Mouse (Mus musculus) layer of hippocampus, adult 11-12 months (tissue): ENCODE data around the gene Nmur2.

Source experiments
- DNase-seq: peaks from one replicate; pipeline ENCODE4 v3.0.0; 2022; ENCODE audit warnings: low spot score

Gene Nmur2

DNA sequence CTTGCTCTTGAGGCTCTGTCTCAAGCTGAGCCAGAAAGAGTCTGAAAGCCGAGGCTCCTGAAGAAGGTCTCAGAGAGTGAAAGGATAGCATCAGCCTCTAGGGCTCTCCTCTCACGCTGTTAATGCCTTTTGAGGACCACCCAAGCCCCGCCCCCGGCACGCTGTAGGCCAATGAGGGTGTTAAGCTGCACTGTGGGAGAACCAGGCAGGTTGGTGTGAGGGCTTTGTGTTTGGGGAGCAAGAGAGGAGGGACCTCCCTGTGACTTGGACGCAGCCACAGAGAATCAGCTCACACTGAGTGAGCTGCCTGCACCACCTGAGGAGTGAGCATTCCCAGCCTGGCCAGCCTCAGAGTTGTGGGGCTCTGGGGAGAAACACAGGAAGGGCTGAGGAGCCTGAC is at the start of gene Nmur2:
Gene Nmur2, minus strand, starts transcription at position 94 of the 400 bp plus-strand sequence.
- DNase-seq = no peak

DNA sequence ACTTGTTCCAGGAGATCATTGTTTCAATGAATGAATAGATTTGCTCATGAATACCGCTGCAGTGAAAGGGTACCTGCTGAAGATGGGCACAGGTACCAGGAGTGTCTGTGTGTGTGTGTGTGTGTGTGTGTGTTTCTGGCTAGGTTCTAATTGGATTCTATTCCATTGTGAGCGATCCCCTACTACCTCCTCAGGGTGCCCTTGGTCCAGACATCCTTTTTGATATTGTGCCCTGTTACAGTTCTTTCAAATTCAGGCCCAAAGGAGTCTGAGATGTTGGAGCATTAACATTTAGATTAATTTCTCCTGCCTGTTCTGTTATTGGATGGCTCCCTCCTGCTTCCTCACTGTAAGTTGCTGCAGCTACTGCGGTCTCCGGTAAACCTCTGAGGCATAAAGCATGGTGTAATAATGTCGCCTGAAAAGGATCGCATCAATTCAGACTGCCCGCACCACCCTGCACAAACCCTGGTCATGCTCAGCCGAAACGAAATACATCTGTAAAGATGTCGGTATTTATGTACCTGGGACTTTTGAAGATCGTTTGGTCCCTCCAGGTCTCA is 48.4 kb upstream of the Nmur2 start:
- no peak for DNase-seq

DNA sequence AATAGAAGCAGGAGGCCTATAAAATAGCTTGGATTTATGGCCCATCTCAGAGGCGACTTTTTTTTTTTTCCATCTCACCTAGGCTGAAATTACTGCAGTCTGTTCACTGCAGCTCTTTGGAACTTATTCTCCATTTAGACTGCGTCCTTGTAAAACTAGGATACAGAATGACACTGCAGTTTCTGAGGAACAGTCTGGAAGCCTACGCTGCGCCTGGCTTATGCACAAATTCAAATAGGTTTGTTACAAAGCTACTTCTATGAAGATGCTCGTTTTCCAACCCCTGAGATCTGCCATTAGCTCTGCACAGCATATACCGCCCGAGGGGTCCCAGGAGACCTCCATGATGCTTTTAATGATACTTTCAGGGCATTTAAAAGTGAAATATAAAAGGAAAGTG is 31.3 kb upstream of the Nmur2 start:
- peak; percentile 30 for DNase-seq

DNA sequence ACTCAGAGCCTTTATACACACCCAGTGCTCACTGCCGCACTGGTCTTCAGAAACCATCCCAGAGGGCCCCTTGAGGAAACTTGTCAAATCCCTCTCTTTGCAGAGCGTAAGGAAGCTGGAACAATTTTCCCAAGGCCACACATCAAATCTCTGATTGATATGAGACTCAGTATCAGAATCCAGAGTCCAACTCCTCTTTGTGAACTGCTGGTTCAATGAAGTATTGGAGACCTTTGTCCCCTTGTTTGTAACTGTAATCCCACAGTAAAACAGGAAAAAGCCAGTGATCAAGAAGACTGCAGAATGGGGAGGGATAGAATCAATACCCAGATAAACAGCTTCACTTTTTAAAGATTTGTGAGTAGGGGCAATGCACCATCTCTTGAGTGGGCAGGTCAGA is 28.8 kb upstream of the Nmur2 start:
- DNase-seq = no peak

DNA sequence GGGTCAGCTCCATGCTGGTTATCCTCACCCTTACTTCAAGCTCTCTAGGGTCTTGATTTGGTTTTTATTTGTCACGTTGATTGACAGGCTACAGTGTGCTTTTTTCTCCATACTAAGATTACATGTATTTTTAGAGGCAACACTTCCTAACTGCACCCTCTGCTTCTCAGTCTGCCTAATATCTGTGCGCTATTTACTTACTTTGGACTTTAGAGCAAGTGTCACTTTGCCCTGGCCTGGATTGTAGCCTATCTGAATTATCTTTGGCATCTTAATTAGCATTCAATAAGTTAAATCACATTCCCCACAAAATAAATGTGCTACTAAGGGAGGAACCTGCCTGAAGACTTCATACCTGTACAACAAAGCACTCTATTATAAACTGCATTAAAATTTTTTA is 24.3 kb upstream of the Nmur2 start:
- DNase-seq = no peak

DNA sequence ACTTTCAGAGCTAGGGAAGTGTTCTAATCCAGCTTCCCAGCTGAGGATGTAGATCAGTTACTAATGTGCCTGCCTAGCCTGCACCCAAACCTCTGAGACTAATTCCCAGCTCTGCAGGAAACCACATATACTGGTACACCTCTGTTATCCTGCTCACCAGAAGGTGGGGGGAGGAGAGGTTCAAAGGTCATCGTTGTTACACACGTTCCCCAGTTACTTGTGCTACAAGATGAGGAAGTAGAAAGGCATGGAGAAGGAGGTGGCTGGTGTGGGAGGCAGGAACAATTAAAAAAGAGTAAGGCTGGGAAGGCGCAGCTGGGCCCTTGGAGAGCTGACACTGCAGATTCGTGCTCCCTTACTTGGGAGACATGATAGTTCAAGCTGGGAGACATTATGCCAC is 23.8 kb upstream of the Nmur2 start:
- DNase-seq = no peak

DNA sequence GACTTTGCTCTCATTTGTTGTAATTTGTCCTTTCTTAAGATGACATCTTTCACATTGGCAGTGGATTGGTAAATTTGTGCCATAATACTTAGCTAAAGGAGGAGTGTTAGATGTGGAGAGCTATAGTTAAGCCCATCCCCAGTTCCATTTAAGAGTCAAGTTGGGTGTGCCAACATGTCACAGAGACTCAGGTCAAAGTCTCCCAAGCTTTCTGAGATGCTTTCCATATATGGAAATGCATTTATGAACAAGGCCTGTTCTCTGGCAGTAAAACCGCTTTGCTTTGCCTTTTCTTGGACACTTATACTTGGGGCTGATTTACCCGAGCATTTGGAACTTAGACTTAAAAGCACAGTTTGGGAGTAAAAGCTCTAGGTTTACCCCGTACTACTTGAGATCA is 18.4 kb upstream of the Nmur2 start:
- no peak for DNase-seq

DNA sequence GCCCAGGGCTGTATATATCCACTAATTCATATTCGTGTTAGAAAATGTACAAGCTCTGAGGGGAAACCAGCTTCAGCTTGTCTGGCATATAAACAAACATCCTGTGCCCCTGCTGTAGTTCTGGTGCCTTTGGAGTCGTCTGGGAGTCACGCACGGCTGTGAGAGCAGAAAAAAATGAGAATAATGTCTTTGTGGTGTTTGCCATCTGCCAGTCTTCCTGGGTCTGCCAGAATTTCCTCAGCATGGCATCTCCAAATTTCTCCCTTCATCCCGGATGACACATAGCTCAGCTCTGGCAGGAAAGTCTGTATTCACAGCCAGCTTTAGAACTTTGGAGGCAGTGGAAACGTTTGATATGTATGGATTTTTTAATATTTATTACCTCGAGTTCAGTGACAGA is 13.6 kb upstream of the Nmur2 start:
- peak; percentile 17 for DNase-seq

DNA sequence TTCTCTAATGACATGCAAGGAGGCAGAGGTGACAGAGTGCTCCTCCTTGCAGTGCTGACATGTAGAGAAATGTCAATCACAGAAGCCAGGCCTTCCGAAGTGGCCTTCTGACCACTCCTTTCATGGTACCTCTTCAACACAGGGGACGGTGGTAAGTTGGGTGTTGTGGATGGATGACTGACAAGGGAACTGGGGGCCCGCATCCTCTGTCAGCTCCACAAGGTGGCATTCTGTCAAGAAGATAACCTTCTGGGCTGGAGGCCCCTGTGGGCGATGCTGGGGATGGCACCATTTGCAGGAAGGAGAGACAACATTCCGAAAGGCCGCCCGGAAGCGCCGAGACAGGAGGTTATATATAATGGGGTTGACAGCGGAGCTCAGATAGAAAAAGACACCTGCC is 14.0 kb downstream of the Nmur2 start:
- DNase-seq = no peak

DNA sequence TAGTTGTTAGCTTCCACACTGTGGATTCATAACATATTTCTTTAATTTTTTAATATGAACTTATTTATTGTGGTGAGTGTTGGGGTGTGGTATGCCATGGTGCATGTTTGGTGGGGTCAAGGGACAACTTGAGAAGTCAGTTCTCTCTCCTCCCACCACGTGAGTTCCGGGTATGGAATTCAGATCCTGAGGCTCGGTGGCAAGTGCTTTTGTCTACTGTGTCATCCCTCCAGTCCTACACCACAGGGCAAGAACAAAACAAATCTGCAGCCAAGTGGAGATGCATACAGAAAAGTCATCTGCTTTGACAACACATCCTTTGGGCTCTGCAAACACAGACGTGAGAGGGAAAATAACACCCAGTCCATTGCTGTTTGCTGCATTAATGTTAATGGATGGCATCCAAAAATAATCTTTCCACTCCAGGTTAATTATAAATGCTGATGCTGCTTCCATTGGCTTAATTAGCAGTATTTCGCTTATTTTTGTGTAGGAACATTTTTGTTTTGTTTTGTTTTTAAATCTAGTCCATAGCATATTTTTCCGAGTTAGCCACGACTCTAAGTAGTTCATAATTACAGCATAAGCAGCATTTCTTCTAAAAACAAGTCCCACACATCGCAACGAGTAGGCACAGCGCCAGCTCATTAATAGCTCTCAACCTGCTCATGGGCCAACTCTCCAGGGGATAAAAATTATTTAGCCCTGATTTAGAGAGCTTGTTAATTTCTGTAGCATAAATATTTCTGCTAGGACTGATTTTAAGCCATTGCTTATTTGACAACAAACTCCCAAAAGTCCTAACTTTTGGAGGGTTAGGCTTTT is 14.9 kb downstream of the Nmur2 start:
- DNase-seq = peak; percentile 70

DNA sequence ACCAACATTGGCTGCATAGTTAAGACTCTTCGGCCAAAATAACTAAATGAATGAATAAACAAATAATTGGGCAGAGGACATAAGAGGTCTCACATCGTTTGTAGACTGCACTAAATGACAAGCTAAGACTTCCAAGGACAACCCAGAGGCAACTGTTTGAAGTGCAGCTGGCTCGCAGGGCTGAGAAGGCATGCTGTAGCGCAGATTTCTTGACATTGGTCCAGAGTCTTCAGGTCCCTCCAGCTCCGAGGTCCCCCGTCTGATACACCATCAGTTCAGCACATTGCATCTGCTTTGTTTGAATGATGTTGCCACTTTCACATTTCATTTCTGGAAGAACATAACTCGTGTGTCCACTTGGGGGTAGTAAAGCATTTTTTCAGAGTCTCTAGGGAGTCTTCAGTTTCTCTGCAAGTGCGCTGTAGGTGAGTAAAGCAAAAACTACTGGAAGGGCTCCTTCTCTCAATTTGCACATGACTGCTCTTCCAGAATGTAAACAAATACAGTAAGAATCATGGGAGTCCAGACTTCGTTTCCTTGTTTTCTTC is 27.2 kb downstream of the Nmur2 start:
- peak; percentile 12 for DNase-seq

DNA sequence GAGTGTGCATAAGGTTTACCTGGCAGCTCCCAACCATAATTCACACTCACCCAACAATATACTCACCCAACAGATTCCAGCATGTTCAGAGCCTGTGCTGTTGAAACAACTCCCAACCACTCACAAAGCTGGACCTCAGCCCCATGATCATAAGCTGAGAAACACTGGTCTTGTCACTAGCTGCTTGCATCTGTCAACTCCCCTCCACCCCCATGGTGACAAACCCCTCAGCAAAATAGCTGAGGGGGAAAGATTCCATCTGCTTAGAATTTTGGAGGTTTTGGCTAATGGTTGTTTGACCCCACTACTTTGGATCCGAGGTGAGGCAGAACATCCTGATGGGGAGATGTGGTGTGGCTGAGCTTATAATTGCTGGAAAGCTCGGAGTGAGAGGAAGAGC is 28.4 kb downstream of the Nmur2 start:
- DNase-seq = no peak

DNA sequence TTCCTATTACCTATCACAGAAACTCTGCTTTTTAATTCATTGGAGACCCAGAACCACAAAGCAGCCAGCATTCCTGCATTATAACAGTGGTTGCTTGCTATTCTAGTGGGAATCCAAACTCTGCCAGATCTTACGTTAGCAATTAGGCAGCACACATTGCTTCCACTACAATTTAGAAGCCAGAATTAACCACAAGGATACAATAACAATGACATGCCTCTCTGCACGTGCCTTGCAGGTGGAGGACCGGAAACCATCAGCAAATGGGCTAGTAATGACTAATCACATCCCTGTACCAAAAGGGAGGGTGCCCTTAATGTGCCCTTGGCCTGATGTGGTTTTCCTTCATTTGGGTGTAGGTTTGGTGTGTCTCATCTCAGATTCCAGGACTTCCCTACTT is 32.5 kb downstream of the Nmur2 start:
- no peak for DNase-seq

DNA sequence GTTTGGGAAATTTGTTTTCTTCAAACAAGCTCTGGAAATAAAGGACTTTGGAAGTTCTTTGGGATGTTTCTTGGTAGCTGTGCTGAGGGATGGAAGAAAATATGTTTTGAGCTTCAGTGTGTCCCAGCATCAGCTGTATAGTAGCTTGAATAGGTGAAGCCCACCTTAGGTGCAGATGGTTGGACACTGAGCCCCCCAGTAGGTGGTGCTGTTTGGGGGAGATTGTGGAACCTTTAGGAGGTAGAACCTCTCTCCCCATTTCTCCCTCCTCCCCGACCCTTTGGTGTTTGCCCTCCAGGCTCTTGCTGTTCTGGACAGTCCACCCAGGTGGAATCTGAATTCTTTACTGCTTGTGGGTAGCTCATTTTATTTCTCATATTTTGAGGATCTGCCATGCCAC is 48.0 kb downstream of the Nmur2 start:
- no peak for DNase-seq

DNA sequence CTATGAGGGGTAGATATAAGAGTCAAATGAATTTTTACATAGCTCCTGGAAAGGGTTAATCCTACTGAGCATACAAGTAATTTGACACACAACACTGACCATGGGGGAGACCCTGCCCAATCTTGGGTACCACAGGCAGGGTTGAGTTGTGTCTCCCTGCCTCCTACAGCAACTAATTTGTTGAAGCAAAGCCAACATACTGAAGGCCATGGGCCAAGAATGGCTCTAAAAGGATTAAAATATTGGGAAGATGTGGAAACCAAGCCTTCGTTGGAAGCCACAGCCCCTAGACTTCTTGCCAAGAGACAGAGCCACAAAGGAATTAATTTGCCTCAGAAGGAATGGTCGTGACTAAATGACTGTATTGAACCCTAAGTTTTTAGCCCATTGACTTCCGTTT is 48.7 kb downstream of the Nmur2 start:
- DNase-seq = no peak

DNA sequence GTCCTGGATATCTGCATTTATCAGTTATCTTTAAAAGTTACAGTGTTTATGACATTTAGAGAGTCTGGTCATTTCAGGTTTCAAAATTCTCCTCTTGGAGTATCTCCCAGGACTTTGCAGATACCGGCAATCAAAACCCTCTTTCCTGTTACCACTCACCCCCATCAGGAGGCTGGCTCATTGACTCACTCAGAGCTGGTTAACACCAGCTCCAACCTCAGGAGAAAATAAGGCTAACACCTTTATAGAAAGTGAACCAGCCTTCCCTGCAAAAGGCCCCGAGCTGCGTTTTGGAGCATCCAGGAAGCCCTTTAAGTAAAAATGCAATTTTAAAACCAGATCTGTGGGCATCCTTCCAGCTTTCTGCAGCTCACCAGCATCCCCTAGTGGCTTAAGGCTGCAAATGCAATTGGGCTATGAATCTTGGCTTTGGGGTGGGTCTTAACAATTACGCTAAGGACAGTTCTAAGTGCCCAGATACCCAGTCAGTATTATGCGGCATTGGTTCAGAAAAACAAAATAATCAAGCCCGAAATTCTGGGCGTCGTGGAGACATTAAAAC is 49.2 kb downstream of the Nmur2 start:
- DNase-seq = peak; percentile 8

DNA sequence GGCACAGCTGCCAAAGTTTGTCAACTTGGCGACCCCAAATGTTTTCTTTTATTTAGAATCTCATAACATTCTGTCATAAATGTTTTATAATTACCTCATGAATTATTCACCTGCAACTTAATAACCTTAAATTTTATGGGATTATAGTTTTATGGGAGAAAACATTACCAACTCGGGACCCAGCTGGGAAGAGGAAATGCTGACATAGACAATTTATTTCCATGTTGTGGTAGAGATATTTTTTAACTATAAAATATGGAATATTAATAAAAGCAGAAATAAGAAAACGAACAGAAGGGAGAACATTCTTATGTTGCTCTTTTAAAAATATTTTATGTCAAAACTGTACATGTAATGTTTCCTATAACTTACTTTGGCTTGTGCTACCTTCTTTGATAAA is 56.2 kb downstream of the Nmur2 start:
- no peak for DNase-seq

DNA sequence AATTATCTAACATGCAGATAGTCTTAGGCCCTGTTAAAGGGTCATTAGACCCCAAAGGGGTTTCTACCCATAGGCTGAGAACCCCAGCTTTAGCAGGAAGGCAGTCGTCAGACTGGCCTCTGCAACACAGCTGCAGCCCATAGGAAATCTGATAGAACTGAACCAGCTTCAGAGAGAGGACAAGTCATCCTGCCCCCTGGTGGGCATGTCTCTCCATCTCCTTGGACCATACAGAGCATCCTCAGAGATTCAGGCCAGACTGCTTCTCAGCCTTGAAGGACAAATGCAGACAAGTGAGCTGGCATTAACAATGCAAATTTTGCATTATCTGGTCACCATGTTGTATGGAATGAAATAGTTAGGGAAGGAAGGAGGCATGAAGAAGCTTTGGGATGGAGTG is 59.2 kb downstream of the Nmur2 start:
- DNase-seq = no peak

DNA sequence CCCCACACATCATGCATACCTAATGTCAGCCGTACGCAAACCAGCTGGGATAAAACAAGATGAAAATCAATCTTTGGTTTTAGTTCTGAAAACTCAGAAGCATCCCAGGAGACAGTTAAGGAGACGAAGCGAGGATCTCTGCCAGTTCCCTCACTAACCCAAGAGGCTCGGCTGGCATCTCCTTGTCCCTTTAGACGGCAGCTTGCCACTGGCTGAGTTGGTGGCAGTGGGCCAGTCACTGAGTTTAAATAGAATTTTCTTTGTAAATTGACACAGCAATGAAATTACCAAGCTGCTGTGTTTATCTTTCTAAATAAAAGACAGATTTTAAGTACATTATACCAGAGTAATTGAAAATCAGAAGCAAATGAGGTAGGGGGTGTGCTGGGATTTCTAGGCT is 62.7 kb downstream of the Nmur2 start:
- DNase-seq = no peak
